Mouse (Mus musculus) small intestine, adult 2 months (tissue): Measurements from ENCODE around the gene Tln2.

Experiments used
- CTCF ChIP-seq: fragments of 200-500 bp; IDR thresholded peaks from 2 replicates; pipeline ENCODE4 v1.5.1; 2012; ENCODE audit warnings: low read depth, mild to moderate bottlenecking, control low read depth, inconsistent platforms, low read length, moderate library complexity, mixed read lengths; ENCODE audit not compliant: insufficient replicate concordance, insufficient read length; ENCODE audit errors: extremely low read depth
- POLR2A ChIP-seq: fragments of 200-500 bp; IDR thresholded peaks from 2 replicates; pipeline ENCODE4 v1.6.1; 2012; ENCODE audit warnings: low read depth, mild to moderate bottlenecking, control low read depth, inconsistent platforms, low read length, moderate library complexity

DNA sequence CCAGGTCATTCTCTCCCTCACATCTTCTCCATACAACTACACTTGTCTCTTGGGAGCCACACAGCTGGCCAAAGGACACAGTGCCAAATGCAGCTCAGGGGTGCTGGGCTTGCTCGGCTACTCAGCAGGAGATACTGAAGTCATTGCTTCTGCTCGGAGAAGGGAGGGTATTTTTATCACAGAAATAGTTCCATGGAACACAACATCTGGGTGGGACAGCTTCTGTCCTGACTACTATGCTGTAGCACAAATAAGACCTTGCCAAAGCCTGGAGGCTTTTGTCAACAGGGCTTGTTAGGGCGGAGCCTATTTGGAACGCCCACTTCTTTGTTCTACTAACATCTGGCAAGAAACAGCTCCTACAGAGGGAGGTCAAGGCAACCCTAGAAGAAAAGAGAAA, 10.2 kb downstream of the Tln2 start:
- no peak for TF ChIP-seq CTCF
- TF ChIP-seq POLR2A = no peak
